Mouse (Mus musculus): Measurements from ENCODE around the gene Gca. TPM values are rescaled to one million over a fixed set of nuclear protein-coding genes. Genes with fewer than 3 reads are reported as not detected.
"Not testable (repeated sequence)": the region's sequence is repeated elsewhere in the genome, so short reads cannot be mapped to it uniquely, and the experiment has no call there.

The Gca gene
- polyA plus RNA-seq, 1 experiment from 2014 or later, result 4.9 TPM

DNA sequence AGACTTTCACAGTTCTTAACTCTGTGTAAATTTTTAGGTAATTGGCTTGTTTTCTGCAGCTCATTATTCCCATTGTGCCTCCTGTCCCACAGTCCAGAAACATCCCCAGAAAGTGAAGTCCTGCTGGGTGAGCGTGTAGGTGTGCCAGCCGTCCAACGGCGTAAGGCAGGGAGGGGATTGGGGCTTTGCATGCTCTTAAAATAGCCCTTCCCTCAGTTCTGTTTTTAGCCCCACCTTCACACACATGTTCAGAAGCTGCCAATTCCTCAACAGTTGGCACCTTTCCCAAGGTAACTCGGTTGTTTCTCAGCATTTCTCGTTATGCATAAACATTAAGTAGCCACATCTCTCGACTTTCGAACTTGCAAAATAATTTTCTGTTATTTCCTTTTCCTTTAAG, 17.6 kb downstream of the Gca start:
- Histone ChIP-seq H3K4me3 (ENCODE audit: low read depth, low read length) (no peak overlapping the region), H3K27me3 (replicated peaks; ENCODE audit: insufficient read depth, low read length) (no peaks in the 10 kb centered on the region), H3K36me3 (ENCODE audit: insufficient read depth, low read length) (no peaks in the 10 kb centered on the region), H3K27ac (ENCODE audit: low read length) (no peak overlapping the region), H3K9me3 (ENCODE audit: low read length) (no peaks in the 10 kb centered on the region), H3K9ac (replicated peaks; ENCODE audit: low read depth) (no peak overlapping the region), H3K4me1 (ENCODE audit: insufficient read depth, low read depth, low read length) (no peaks in the 10 kb centered on the region), H3K4me2 (replicated peaks; ENCODE audit: low read depth, low read length) (no peak overlapping the region)
- DNase-seq (ENCODE audit: low spot score), result no peak
- WGBS, result 72% methylated on average over 8 of the region's 8 CpGs
- TF ChIP-seq EP300 (IDR thresholded peaks at IDR 0.05), result no peak
- no peak for TF ChIP-seq CTCF (IDR thresholded peaks at IDR 0.05)
- no peak for ATAC-seq

DNA sequence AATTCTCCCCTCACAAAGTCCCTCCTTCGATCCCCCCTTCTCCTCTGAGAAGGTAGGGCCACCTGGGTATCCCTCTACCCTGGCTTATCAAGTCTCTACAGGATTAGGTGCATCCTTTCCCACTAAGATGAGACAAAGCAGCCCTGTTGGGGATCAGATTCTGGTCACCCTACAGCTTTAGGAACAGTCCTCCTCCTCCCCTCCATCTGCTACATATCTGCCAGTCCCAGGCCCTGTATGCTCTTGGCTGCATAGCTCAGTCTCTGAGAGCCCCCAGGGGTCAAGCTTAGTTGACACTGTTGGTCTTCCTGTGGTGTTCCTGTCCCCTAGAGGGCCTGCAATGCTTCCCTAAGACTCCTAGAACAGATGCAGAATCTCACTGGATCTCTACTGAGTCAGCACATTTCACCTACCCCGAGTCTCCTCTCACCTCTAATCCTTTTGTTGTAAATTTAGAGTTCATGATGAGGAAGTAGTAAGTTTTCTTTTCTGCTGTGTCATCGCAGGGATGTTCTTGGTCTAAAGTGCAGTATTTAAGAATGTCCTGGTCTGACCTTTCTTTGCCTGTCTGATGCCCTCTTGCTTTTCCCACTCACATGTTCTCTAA, 21.0 kb downstream of the Gca start:
- Histone ChIP-seq H3K36me3 (ENCODE audit: insufficient read depth, low read length) (no peaks in the 10 kb centered on the region), H3K27ac (ENCODE audit: low read length) (no peak overlapping the region), H3K4me1 (ENCODE audit: insufficient read depth, low read depth, low read length) (no peaks in the 10 kb centered on the region), H3K27me3 (replicated peaks; ENCODE audit: insufficient read depth, low read length) (no peaks in the 10 kb centered on the region), H3K4me2 (replicated peaks; ENCODE audit: low read depth, low read length) (no peak overlapping the region), H3K9me3 (ENCODE audit: low read length) (no peaks in the 10 kb centered on the region), H3K4me3 (ENCODE audit: low read depth, low read length) (no peak overlapping the region), H3K9ac (replicated peaks; ENCODE audit: low read depth) (no peak overlapping the region)
- no peak for ATAC-seq
- 52% methylated on average over 3 of the region's 3 CpGs for WGBS
- TF ChIP-seq CTCF (IDR thresholded peaks at IDR 0.05) (no peak), EP300 (IDR thresholded peaks at IDR 0.05) (no peak)
- DNase-seq (ENCODE audit: low spot score), result no peak

DNA sequence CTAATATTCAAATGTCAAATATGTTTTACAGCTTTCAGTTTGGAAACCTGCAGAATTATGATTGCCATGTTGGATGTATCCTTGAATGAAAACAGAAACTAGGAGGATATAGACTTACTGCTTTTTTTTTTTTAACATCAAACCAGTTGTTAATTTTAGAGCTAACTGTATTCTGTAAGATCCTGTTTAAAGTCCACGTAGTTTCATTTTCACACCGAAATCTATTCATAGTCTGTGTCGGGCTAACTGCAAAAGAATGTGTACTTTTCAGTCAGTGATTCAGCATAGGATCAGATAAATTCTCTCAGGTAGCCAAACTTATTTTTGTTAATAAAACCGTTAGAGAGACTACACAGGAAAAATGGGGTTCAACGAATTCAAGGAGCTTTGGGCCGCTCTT, 21.8 kb downstream of the Gca start:
- ATAC-seq, result no peak
- no peak overlapping the region for H3K4me3 ChIP-seq (ENCODE audit: low read depth, low read length)
- H3K4me1 ChIP-seq (ENCODE audit: insufficient read depth, low read depth, low read length), result no peaks in the 10 kb centered on the region
- H3K27ac ChIP-seq (ENCODE audit: low read length), result no peak overlapping the region
- H3K9me3 ChIP-seq (ENCODE audit: low read length), result no peaks in the 10 kb centered on the region
- DNase-seq (ENCODE audit: low spot score), result no peak
- TF ChIP-seq EP300 (IDR thresholded peaks at IDR 0.05) (no peak), CTCF (IDR thresholded peaks at IDR 0.05) (no peak)
- H3K27me3 ChIP-seq (replicated peaks; ENCODE audit: insufficient read depth, low read length), result no peaks in the 10 kb centered on the region
- no peaks in the 10 kb centered on the region for H3K36me3 ChIP-seq (ENCODE audit: insufficient read depth, low read length)
- H3K9ac ChIP-seq (replicated peaks; ENCODE audit: low read depth), result no peak overlapping the region
- WGBS, result 83% methylated on average over 6 of the region's 6 CpGs
- H3K4me2 ChIP-seq (replicated peaks; ENCODE audit: low read depth, low read length), result no peak overlapping the region

DNA sequence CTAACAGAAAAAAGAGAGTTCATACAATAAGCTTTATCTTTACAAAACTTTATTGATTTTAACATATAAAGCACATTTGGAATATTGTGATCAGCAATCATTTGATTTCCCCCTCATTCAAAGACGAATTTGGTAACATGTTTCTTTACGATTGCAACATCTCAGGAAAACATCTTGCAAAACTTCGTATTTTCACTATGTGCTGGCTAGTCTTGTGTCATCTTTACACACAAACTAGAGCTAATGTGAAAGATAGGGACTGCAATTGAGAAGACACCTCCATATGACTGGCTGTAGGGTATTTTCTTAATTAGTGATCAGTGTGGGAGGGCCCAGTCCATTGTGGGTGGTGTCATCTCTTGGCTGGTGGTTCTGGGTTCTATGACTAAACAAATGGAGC, 42.2 kb downstream of the Gca start:
- no peak overlapping the region for H3K9ac ChIP-seq (replicated peaks; ENCODE audit: low read depth)
- DNase-seq (ENCODE audit: low spot score), result no peak
- ATAC-seq, result no peak
- H3K9me3 ChIP-seq (ENCODE audit: low read length), result no peaks in the 10 kb centered on the region
- TF ChIP-seq CTCF (IDR thresholded peaks at IDR 0.05), result no peak
- no peak for TF ChIP-seq EP300 (IDR thresholded peaks at IDR 0.05)
- no peaks in the 10 kb centered on the region for H3K27me3 ChIP-seq (replicated peaks; ENCODE audit: insufficient read depth, low read length)
- no peaks in the 10 kb centered on the region for H3K36me3 ChIP-seq (ENCODE audit: insufficient read depth, low read length)
- H3K4me2 ChIP-seq (replicated peaks; ENCODE audit: low read depth, low read length), result no peak overlapping the region
- no peak overlapping the region for H3K27ac ChIP-seq (ENCODE audit: low read length)
- no peaks in the 10 kb centered on the region for H3K4me1 ChIP-seq (ENCODE audit: insufficient read depth, low read depth, low read length)
- 84% methylated on average over 3 of the region's 3 CpGs for whole genome bisulfite sequencing
- no peak overlapping the region for H3K4me3 ChIP-seq (ENCODE audit: low read depth, low read length)

DNA sequence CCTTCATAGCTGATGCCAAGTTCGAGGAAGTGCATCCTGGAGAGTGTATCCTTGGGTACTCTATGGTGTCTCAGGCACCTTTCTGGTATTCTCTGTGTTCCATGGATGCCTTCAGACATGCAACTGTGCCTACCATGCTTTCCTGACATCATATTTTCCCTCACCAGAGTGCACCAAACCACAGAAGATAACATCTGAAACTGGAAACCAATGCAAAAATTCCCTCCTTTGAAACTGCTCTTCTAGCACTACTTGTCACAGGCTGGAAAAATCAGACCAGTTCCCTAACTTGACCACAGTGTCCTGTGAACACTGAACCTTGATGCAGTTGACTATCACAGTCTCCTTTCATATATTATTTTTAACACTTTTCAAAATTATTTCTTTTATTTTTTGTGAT, 45.5 kb downstream of the Gca start:
- WGBS, result 61% methylated on average over 1 of the region's 1 CpGs
- ATAC-seq, result no peak
- no peaks in the 10 kb centered on the region for H3K4me1 ChIP-seq (ENCODE audit: insufficient read depth, low read depth, low read length)

DNA sequence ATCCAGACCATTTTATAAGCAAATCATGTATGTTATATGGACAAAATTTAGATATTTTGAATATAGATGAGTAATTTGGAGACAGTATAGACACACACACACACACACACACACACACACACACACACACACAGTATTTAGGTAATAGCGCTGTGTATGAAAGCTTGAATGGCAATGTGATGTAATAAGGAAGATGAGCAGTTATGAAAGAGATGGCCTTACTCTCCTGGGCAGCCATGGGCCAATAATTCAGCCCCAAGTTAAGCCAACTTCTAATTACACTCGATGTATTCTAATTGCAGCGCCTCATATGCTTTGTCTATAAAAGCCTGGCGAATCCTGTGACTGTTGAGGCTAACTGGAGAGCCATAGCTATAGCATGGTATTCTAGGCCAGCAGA, 50.3 kb downstream of the Gca start:
- H3K27me3 ChIP-seq (replicated peaks; ENCODE audit: insufficient read depth, low read length); H3K4me3 ChIP-seq (ENCODE audit: low read depth, low read length); H3K9me3 ChIP-seq (ENCODE audit: low read length); ATAC-seq; H3K27ac ChIP-seq (ENCODE audit: low read length); H3K9ac ChIP-seq (replicated peaks; ENCODE audit: low read depth); H3K4me2 ChIP-seq (replicated peaks; ENCODE audit: low read depth, low read length); DNase-seq (ENCODE audit: low spot score); H3K36me3 ChIP-seq (ENCODE audit: insufficient read depth, low read length); H3K4me1 ChIP-seq (ENCODE audit: insufficient read depth, low read depth, low read length): not testable (repeated sequence)
- WGBS, result 87% methylated on average over 4 of the region's 4 CpGs

More for the DNA sequence above, 45.5 kb downstream of the Gca start:
- Histone ChIP-seq H3K4me3 (ENCODE audit: low read depth, low read length) (no peak overlapping the region), H3K9ac (replicated peaks; ENCODE audit: low read depth) (no peak overlapping the region), H3K4me2 (replicated peaks; ENCODE audit: low read depth, low read length) (no peak overlapping the region), H3K9me3 (ENCODE audit: low read length) (no peaks in the 10 kb centered on the region), H3K27ac (ENCODE audit: low read length) (no peak overlapping the region), H3K27me3 (replicated peaks; ENCODE audit: insufficient read depth, low read length) (no peaks in the 10 kb centered on the region), H3K36me3 (ENCODE audit: insufficient read depth, low read length) (no peaks in the 10 kb centered on the region)
- DNase-seq (ENCODE audit: low spot score), result no peak
- TF ChIP-seq CTCF (IDR thresholded peaks at IDR 0.05) (no peak), EP300 (IDR thresholded peaks at IDR 0.05) (no peak)

DNA sequence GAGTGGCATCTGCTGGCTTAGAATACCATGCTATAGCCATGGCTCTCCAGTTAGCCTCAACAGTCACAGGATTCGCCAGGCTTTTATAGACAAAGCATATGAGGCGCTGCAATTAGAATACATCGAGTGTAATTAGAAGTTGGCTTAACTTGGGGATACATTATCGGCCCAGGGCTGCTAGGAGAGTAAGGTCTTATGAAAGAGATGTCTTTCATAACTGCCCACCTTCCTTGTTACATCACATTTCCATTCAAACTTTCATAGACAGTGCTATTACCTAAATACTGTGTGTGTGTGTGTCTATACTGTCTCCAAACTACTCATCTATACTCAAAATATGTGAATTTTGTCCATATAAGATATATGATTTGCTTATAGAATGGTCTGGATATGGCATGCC, 51.2 kb downstream of the Gca start:
- Histone ChIP-seq H3K36me3 (ENCODE audit: insufficient read depth, low read length) (no peaks in the 10 kb centered on the region), H3K27me3 (replicated peaks; ENCODE audit: insufficient read depth, low read length) (no peaks in the 10 kb centered on the region), H3K4me2 (replicated peaks; ENCODE audit: low read depth, low read length) (no peak overlapping the region), H3K4me1 (ENCODE audit: insufficient read depth, low read depth, low read length) (no peaks in the 10 kb centered on the region), H3K9me3 (ENCODE audit: low read length) (no peaks in the 10 kb centered on the region), H3K9ac (replicated peaks; ENCODE audit: low read depth) (no peak overlapping the region), H3K4me3 (ENCODE audit: low read depth, low read length) (no peak overlapping the region), H3K27ac (ENCODE audit: low read length) (no peak overlapping the region)
- no peak for DNase-seq (ENCODE audit: low spot score)
- no peak for ATAC-seq
- TF ChIP-seq EP300 (IDR thresholded peaks at IDR 0.05) (no peak), CTCF (IDR thresholded peaks at IDR 0.05) (no peak)
- 87% methylated on average over 4 of the region's 4 CpGs for WGBS
